Mouse (Mus musculus) liver, embryonic 11.5 days (tissue): ENCODE results near the gene D430041D05Rik. TPM values are rescaled to one million over a fixed set of nuclear protein-coding genes. Genes with fewer than 3 reads are reported as not detected.
"Not testable (repeated sequence)": the region's sequence is repeated elsewhere in the genome, so short reads cannot be mapped to it uniquely, and the experiment has no call there.

Source experiments
- ATAC-seq: fragments of 200-750 bp; cut with Nextera tagmentation; replicated peaks from 2 replicates; pipeline ENCODE4 v1.8.0; 2017; ENCODE audit warnings: moderate number of reproducible peaks, mild to moderate bottlenecking, moderate TSS enrichment, moderate library complexity; ENCODE audit not compliant: low FRiP score
- DNase-seq: peaks from one replicate; pipeline ENCODE4 v3.0.0-alpha.2; 2017; ENCODE audit warnings: low spot score
- H3K27ac ChIP-seq: fragments of 300-500 bp; sonication (generic); 2 replicates; pipeline ENCODE4 v1.5.1; 2014; ENCODE audit warnings: mild to moderate bottlenecking, low read depth, low read length, control low read depth
- H3K27me3 ChIP-seq: fragments of 300-500 bp; sonication (generic); replicated peaks from 2 replicates; pipeline ENCODE4 v1.6.1; 2014; ENCODE audit warnings: low read length, mixed read lengths; ENCODE audit not compliant: control insufficient read depth, insufficient read depth
- H3K36me3 ChIP-seq: fragments of 300-500 bp; sonication (generic); 2 replicates; pipeline ENCODE4 v1.6.1; 2014; ENCODE audit warnings: mild to moderate bottlenecking, low read length, moderate library complexity, mixed read lengths; ENCODE audit not compliant: control insufficient read depth, insufficient read depth
- H3K4me1 ChIP-seq: fragments of 300-500 bp; sonication (generic); replicated peaks from 2 replicates; pipeline ENCODE4 v1.6.1; 2014; ENCODE audit warnings: low read length, mixed read lengths; ENCODE audit not compliant: control insufficient read depth, insufficient read depth
- H3K4me2 ChIP-seq: fragments of 300-500 bp; sonication (generic); 2 replicates; pipeline ENCODE4 v1.6.1; 2014; ENCODE audit warnings: mild to moderate bottlenecking, control low read depth, moderate library complexity
- H3K4me3 ChIP-seq: fragments of 300-500 bp; sonication (generic); 2 replicates; pipeline ENCODE4 v1.5.1; 2014; ENCODE audit warnings: low read depth, low read length, control low read depth
- H3K9ac ChIP-seq: fragments of 300-500 bp; sonication (generic); 2 replicates; pipeline ENCODE4 v1.6.1; 2014; ENCODE audit warnings: low read depth, low read length, control low read depth
- H3K9me3 ChIP-seq: fragments of 300-500 bp; sonication (generic); 2 replicates; pipeline ENCODE4 v1.6.1; 2016; ENCODE audit warnings: low read length, inconsistent platforms, mixed read lengths; ENCODE audit not compliant: control insufficient read depth
- WGBS: fragments of 180-500 bp; shearing (Covaris S2); extraction: QIAGEN DNeasy Blood & Tissue Kit; methylation state at CpG from one replicate; pipeline ENCODE4 v1.1.7; 2014; 5-methylcytosine and 5-hydroxymethylcytosine counted together
- polyA plus RNA-seq: library from polyadenylated mRNA; unstranded; fragments of >200 nt; fragmentation: Nextera tagmentation; extraction: Ambion mirVana; gene quantifications from 2 replicates; pipeline ENCODE4 v1.2.1, GENCODE M21; 2014

The D430041D05Rik gene
- polyA plus RNA-seq, 1 experiment from 2014 or later: 0.16 TPM

DNA sequence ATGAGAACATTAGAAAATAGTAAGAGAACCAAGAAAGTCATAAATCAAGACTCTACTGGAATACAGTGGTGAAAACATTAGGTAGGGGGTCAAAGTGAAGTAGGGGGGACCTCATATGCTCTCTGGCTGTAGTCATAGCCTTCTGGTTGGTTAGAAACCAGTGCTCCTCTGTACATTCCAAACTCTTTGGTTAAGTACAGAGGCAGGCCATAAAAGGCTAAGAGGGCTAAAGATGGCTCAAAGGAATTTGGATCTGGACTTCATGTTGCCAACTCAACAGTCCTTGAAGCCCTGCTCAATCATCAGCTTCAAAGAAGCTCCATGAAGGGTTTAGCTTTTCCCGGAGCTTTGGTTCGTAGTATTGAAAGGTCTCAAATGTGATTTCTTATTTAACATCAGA lies 301.8 kb downstream of the D430041D05Rik start:
- 80% methylated on average over 2 of the region's 2 CpGs for WGBS
- H3K9me3 ChIP-seq, H3K9ac ChIP-seq, ATAC-seq, H3K4me3 ChIP-seq, DNase-seq, H3K27me3 ChIP-seq, H3K4me2 ChIP-seq, H3K36me3 ChIP-seq: not testable (repeated sequence)
- H3K4me1 ChIP-seq: peaks cover 16% of the 10 kb centered on the region
- H3K27ac ChIP-seq: peak overlapping the region; percentile 55; the same call in 1 of the 2 replicates

DNA sequence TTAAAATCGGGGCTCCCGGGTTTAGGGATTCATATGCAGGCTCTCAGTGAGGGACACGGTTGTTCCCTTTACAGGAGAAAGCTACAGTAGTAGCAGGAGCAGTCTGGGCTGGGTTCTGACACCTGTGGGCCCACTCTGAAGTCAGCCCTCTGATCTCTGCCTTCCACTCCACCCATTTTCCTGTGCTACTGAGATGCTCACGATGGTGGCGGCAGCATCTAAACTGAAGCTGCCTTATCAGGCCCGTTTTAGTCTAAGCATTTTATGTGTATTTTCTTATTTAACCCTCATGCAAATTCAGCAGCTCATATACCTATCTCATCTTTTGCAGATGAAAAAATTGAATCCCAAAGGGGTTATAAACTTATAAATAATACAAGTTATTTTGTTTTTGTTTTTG lies 306.0 kb downstream of the D430041D05Rik start:
- DNase-seq (no peak), ATAC-seq (no peak)
- Histone ChIP-seq H3K36me3 (no peaks in the 10 kb centered on the region), H3K4me1 (peaks cover 21% of the 10 kb centered on the region), H3K9me3 (no peaks in the 10 kb centered on the region), H3K9ac (no peak overlapping the region), H3K4me3 (no peak overlapping the region), H3K27ac (no peak overlapping the region), H3K27me3 (no peaks in the 10 kb centered on the region), H3K4me2 (no peak overlapping the region)
- 79% methylated on average over 6 of the region's 6 CpGs for WGBS

DNA sequence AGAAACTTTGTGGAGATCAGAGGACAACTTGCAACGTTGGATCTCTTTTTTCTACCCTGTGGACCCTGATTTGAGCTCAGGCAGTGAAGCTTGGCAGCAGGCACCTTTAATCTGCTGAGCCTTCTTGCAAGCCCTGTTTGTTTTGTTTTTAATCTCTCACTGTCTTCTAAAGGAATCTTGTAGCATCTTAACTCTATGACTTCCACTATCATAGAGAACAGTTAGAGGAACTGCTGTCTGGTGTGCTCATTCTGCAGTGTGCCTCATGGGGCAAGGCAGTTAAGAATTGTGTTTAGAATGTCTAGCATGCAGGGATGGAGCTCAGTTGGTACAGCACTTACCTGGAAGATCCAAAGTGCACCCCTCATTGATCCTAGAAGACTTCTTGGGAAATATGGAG lies 310.9 kb downstream of the D430041D05Rik start:
- peaks cover 34% of the 10 kb centered on the region for H3K4me1 ChIP-seq
- no peaks in the 10 kb centered on the region for H3K27me3 ChIP-seq
- DNase-seq (no peak), ATAC-seq (no peak)
- no peak overlapping the region for H3K4me3 ChIP-seq
- H3K9me3 ChIP-seq: no peaks in the 10 kb centered on the region
- peak overlapping the region; percentile 62 for H3K27ac ChIP-seq
- peak overlapping the region; percentile 30 for H3K4me2 ChIP-seq
- H3K9ac ChIP-seq: peak overlapping the region; percentile 46
- WGBS: 30% methylated on average over 1 of the region's 1 CpGs
- H3K36me3 ChIP-seq: no peaks in the 10 kb centered on the region

DNA sequence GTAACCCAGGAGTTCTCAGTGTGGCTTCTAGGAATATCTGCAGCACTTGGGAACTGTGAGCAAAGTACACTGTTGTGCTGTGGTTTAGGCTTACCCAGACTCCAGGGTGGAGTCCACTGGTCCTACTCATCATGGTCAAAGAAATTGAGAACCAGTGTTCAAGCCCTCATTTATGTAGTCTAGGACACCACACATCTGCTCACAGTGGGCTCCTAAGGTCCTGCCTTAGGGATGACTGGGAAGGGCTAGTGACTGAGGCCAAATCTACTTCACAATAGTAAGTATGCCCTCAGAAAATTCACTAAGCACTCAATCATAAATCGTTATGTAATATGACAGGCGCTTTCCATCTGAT lies 311.6 kb downstream of the D430041D05Rik start:
- ATAC-seq (no peak), DNase-seq (no peak)
- WGBS: 82% methylated on average over 2 of the region's 2 CpGs
- Histone ChIP-seq H3K9ac (peak overlapping the region; percentile 55), H3K27ac (peak overlapping the region; percentile 75), H3K9me3 (no peaks in the 10 kb centered on the region), H3K4me2 (peak overlapping the region; percentile 53), H3K4me3 (peak overlapping the region; percentile 7), H3K36me3 (no peaks in the 10 kb centered on the region), H3K27me3 (no peaks in the 10 kb centered on the region), H3K4me1 (peaks cover 34% of the 10 kb centered on the region)

DNA sequence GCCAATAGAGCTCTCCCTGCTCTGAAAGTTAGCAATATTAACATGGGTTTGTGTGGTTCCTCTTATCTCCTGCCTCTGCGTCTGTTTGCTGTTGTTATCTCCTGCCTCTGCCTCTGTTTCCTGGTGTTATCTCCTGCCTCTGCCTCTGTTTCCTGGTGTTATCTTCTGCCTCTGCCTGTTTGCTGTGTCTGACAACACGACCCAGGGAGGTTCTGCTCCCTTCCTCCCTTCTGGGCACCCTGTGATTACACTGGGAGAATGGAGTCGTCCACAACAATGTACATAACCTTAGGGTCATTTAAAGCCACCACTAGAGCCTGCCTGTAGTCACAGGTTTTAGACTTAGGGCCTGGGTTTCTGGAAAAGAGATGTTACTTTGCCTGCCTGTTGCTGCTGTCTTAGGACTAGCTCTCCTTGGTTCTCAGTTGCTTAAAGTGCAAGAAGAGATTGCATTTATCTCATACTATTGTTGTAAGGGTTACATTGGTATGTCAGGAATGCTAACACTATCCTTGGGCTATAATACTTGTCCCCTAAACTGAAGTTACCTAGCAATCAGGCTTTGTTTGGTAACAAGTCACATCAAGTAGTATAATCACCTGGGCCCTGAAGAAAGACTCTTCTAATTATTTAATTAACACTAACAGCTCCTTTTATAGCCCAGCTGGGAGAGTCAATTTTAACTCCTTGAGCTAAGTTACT lies 312.1 kb downstream of the D430041D05Rik start:
- Histone ChIP-seq H3K4me1 (peaks cover 34% of the 10 kb centered on the region), H3K4me2 (peak overlapping the region; percentile 53), H3K4me3 (peak overlapping the region; percentile 7), H3K36me3 (no peaks in the 10 kb centered on the region), H3K27ac (peak overlapping the region; percentile 75), H3K27me3 (no peaks in the 10 kb centered on the region), H3K9ac (peak overlapping the region; percentile 55), H3K9me3 (no peaks in the 10 kb centered on the region)
- WGBS: 7% methylated on average over 3 of the region's 3 CpGs
- peak; percentile 92 for ATAC-seq
- DNase-seq: peak; percentile 53

DNA sequence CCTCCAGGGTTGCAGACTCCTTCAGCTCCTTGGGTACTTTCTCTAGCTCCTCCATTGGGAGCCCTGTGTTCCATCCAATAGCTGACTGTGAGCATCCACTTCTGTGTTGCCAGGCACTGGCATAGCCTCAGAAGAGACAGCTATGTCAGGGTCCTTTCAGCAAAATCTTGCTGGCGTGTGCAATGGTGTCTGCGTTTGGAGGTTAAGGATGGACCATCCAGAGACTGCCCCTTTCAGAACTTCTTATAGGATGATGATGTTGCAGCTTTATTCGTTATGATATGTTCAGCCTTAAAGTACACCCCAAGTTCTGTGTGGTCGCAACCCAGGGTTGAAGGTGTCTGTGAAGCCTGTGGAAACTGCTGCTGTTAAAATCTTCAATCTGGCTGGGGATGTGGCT lies 313.4 kb downstream of the D430041D05Rik start:
- not testable (repeated sequence) for DNase-seq, H3K27me3 ChIP-seq, H3K9me3 ChIP-seq, H3K36me3 ChIP-seq, ATAC-seq, H3K9ac ChIP-seq
- H3K4me3 ChIP-seq: peak overlapping the region; percentile 28
- 87% methylated on average over 4 of the region's 4 CpGs for WGBS
- H3K4me2 ChIP-seq: peak overlapping the region; percentile 77
- peak overlapping the region; percentile 64 for H3K27ac ChIP-seq
- H3K4me1 ChIP-seq: peaks cover 31% of the 10 kb centered on the region

DNA sequence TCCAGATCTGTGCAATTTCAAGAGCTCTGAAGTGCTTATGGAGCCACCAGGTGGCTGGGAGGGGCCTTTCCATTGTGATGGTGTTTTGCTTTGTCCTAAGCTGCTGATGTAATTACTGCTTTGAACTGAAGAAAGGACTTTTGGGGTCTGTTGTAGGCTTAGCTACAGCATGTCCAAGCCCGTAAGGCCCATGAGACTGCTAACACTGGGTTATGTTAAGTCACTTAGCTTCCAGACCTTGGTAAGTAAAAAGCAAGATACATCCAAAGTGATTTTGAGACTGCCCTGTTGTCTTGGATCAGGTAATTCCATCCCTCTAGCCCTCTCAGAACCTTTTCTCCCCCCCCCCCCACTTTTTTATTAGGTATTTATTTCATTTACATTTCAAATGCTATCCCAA lies 314.0 kb downstream of the D430041D05Rik start:
- not testable (repeated sequence) for H3K27ac ChIP-seq, H3K9me3 ChIP-seq, H3K27me3 ChIP-seq, ATAC-seq, DNase-seq, H3K36me3 ChIP-seq
- Histone ChIP-seq H3K4me1 (peaks cover 32% of the 10 kb centered on the region), H3K4me2 (peak overlapping the region; percentile 77), H3K9ac (peak overlapping the region; percentile 40; the same call in 1 of the 2 replicates), H3K4me3 (peak overlapping the region; percentile 62)
- WGBS: 62% methylated on average over 1 of the region's 1 CpGs

DNA sequence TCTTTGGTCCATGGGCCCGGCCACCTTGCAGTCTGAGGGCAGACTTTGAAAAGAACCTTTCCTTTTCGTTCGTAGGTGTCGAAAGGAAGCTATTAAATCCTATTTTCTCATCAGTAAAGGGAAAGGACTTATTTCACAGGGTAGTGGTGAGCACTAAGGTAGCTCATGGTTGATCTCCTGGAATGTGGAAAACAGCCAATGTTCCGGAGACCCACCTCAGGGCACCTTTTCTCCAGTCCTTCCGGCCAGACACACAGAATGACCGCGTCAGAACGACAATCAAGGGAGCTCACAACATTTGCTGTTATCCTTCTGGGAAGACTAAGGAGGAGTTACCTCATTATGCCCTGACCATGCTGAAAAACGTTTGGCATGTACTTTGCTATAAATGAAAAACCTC lies 314.6 kb downstream of the D430041D05Rik start:
- no peaks in the 10 kb centered on the region for H3K27me3 ChIP-seq
- DNase-seq: no peak
- H3K27ac ChIP-seq: peak overlapping the region; percentile 87
- peak overlapping the region; percentile 77 for H3K4me2 ChIP-seq
- H3K36me3 ChIP-seq: no peaks in the 10 kb centered on the region
- WGBS: 33% methylated on average over 10 of the region's 10 CpGs
- H3K4me3 ChIP-seq: peak overlapping the region; percentile 62
- H3K9ac ChIP-seq: peak overlapping the region; percentile 83
- no peaks in the 10 kb centered on the region for H3K9me3 ChIP-seq
- peaks cover 34% of the 10 kb centered on the region for H3K4me1 ChIP-seq
- ATAC-seq: no peak

DNA sequence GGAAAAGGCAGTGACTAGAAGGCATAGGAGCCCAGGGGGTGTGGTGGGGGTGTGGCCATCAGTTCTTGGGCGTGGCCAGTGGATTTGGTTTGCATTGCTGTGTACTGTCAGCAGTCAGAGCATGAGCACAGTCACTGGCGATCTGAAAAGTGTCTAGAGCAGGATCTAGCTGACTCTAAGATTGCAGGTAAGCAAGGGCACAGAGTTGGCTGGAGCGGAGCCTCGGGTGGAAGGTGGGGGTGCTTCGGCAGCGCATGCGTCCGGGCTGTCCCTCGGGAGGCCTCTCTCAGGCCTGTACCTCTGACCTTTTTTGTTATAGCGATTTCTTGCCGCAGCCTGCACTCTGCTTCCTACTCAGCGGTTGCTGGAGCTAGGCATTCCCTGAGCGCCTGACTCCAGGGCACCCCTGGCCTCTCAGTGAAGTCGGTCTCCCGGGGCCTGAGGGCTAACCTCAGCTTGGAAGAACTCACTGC lies 315.0 kb downstream of the D430041D05Rik start, which contains the start of gene Cd59a:
Gene Cd59a, plus strand, starts transcription at position 61 of the 473 bp plus-strand sequence.
- Histone ChIP-seq H3K4me3 (peak within 1 kb of the TSS; percentile 62), H3K9ac (peak within 1 kb of the TSS; percentile 83), H3K4me2 (peak within 1 kb of the TSS; percentile 77), H3K36me3 (no peaks in the 10 kb centered on the region), H3K27ac (peak within 1 kb of the TSS; percentile 87), H3K4me1 (peaks cover 34% of the 10 kb centered on the region), H3K27me3 (no peaks in the 10 kb centered on the region), H3K9me3 (no peaks in the 10 kb centered on the region)
- peak; percentile 87 for DNase-seq
- peak; percentile 81 for ATAC-seq
- WGBS: 5% methylated on average over 15 of the region's 15 CpGs
